Mouse (Mus musculus): ENCODE data around the gene Foxk1.

DNA sequence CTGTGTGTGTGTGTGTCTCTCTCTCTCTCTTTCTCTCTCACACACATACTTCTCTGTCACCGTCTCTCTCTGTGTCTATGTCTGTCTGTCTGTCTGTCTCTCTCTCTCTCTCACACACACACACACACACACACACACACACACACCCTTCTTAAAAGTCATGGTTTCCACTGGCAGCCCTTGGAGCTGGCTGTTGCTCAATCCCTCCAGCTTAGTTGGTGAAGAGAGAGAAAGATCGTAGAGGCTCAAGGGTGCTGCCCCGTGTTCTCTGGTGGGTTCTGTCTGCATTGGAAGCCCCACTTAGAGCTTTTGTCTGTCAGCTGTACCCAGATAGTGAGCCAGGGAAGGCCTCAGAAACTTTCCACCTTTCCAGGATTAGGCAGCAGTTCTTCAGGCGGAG, 31.4 kb downstream of the Foxk1 start:
- TF ChIP-seq POLR2A (IDR thresholded peaks at IDR 0.05; ENCODE audit: borderline replicate concordance, extremely low read depth, low read depth, low read length) (no peak), CTCF (IDR thresholded peaks at IDR 0.05; ENCODE audit: insufficient read depth, low read length) (no peak)

Data from lung, adult 2 months (tissue).